Mouse (Mus musculus) neural tube, embryonic 11.5 days (tissue): Measurements from ENCODE around the gene Prkci. TPM values are rescaled to one million over a fixed set of nuclear protein-coding genes. Genes with fewer than 3 reads are reported as not detected.

Experiments
- ATAC-seq: fragments of 200-750 bp; cut with Nextera tagmentation; 2 replicates; pipeline ENCODE4 v1.8.0; 2017; ENCODE audit warnings: moderate number of reproducible peaks, mild to moderate bottlenecking, moderate TSS enrichment, moderate library complexity; ENCODE audit not compliant: insufficient read depth, low FRiP score, low TSS enrichment
- DNase-seq: peaks from one replicate; pipeline ENCODE4 v3.0.0-alpha.2; 2015; ENCODE audit warnings: low spot score
- H3K27ac ChIP-seq: fragments of 300-500 bp; sonication (generic); 2 replicates; pipeline ENCODE4 v1.5.1; 2014; ENCODE audit warnings: low read depth, mild to moderate bottlenecking, low read length
- H3K27me3 ChIP-seq: fragments of 300-500 bp; sonication (generic); 2 replicates; pipeline ENCODE4 v1.6.1; 2014; ENCODE audit warnings: mild to moderate bottlenecking, low read length, mixed read lengths; ENCODE audit not compliant: control insufficient read depth, insufficient read depth
- H3K36me3 ChIP-seq: fragments of 300-500 bp; sonication (generic); 2 replicates; pipeline ENCODE4 v1.6.1; 2014; ENCODE audit warnings: mild to moderate bottlenecking, low read length, moderate library complexity, mixed read lengths; ENCODE audit not compliant: control insufficient read depth, insufficient read depth
- H3K4me1 ChIP-seq: fragments of 300-500 bp; sonication (generic); 2 replicates; pipeline ENCODE4 v1.6.1; 2014; ENCODE audit warnings: low read length, mixed read lengths; ENCODE audit not compliant: control insufficient read depth, insufficient read depth
- H3K4me2 ChIP-seq: fragments of 300-500 bp; sonication (generic); 2 replicates; pipeline ENCODE4 v1.6.1; 2014; ENCODE audit warnings: low read depth, mild to moderate bottlenecking, moderate library complexity
- H3K4me3 ChIP-seq: fragments of 300-500 bp; sonication (generic); 2 replicates; pipeline ENCODE4 v1.5.1; 2014; ENCODE audit warnings: low read depth, low read length
- H3K9ac ChIP-seq: fragments of 300-500 bp; sonication (generic); 2 replicates; pipeline ENCODE4 v1.6.1; 2014; ENCODE audit warnings: mild to moderate bottlenecking, low read length
- H3K9me3 ChIP-seq: fragments of 300-500 bp; sonication (generic); 2 replicates; pipeline ENCODE4 v1.6.1; 2016; ENCODE audit warnings: low read length; ENCODE audit not compliant: control insufficient read depth
- WGBS: fragments of 180-500 bp; shearing (Covaris S2); extraction: QIAGEN DNeasy Blood & Tissue Kit; methylation state at CpG from one replicate; pipeline ENCODE4 v1.1.7; 2014; 5-methylcytosine and 5-hydroxymethylcytosine counted together
- polyA plus RNA-seq: library from polyadenylated mRNA; unstranded; fragments of >200 nt; fragmentation: Nextera tagmentation; extraction: Ambion mirVana; gene quantifications from 2 replicates; pipeline ENCODE4 v1.2.1, GENCODE M21; 2014

Prkci gene
- 44.7 and 47.8 TPM in 2 replicates for polyA plus RNA-seq

DNA sequence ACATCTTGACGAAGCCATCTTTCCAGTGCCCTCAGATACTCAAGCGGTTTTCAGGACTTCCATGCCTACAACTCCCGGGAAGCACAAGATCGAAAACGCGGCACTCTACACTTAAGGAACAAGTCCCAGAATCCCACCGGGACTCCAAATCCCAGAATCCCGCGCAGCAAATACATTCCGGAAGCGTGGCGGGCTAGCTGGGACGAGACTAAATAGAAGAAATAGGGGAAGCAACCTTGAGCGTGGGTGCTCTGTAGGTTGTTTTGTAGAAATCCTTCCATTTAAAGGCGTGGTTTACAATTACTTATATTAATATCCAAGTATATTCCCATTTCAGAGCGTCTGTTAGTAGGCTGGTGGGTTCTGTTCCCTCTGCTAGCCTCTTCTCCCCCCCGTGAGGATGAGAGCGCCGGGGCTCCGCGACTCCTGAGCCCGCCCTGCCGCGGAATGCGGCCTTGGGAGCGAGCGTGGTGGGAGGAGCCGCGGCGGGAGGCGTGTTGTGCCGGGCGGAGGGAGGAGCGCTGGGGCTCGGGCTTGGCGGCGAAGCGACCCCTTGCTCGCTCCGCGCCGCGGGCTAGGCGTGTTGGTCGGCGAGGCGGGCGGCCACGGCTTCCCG is at the start of gene Prkci:
TSS of gene Prkci (plus strand) at position 465 of the 616 bp plus-strand sequence.
- H3K36me3 ChIP-seq = no peaks in the 10 kb centered on the region
- peak; percentile 96 for DNase-seq
- H3K27ac ChIP-seq = peak within 1 kb of the TSS; percentile 77
- H3K4me1 ChIP-seq = 0 out of 2 replicates have a peak, but pooled peaks cover 4% of the 10 kb centered on the region
- H3K4me2 ChIP-seq = peak within 1 kb of the TSS; percentile 67
- WGBS = under 1% methylated on average over 39 of the region's 50 CpGs
- ATAC-seq = peak; percentile 96
- H3K9me3 ChIP-seq = no peaks in the 10 kb centered on the region
- no peaks in the 10 kb centered on the region for H3K27me3 ChIP-seq
- H3K9ac ChIP-seq = peak within 1 kb of the TSS; percentile 87
- peak within 1 kb of the TSS; percentile 89 for H3K4me3 ChIP-seq

- no peak for DNase-seq
- no peak overlapping the region for H3K4me2 ChIP-seq
- no peaks in the 10 kb centered on the region for H3K9me3 ChIP-seq
- no peak overlapping the region for H3K9ac ChIP-seq
- no peak for ATAC-seq
- H3K27me3 ChIP-seq = no peaks in the 10 kb centered on the region
- H3K4me1 ChIP-seq = no peaks in the 10 kb centered on the region
- peaks cover 11% of the 10 kb centered on the region; the same call in 1 of the 2 replicates for H3K36me3 ChIP-seq
- no peak overlapping the region for H3K27ac ChIP-seq
- WGBS = 98% methylated on average over 3 of the region's 3 CpGs
- no peak overlapping the region for H3K4me3 ChIP-seq
These were observed 43.9 kb upstream of the Prkci start for GRCm38 (mm10) chr3:30951652-30952051.

DNA sequence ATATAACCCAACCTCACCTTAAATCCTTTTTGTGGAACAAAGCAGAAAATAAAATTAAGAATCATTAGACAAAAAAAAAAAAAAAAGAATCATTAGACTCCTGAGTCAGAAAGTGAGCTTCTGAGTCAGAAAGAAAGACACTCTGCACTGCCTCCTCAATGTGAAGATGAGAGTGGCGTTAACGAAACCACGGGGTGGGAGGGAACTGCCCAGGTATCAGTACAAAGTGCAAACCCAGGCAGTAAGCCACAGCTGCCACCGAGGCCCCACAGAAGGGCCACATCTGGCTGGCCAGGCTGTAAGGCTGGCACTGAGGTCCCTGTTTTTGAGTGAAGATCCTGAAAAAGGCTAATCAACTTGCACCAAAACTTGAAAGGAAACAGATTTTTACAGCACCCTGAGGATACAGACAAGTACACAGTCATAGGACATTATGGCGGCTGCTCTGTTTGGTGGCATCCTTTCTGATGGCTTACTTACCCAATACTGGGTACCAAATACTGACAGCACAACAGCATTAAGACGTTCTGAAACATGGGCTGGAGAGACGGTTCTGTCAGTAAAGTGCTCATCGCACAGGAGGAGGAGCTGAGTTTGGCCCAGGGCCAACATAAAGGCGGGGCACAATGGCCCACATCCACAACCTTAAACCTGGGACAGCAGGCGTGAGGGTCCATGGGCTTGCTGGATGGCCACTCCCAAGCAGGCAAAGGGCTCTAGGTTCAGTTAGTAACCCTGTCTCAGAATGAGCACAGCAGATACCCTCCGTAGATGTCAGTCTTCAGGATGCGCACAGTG is 43.1 kb upstream of the Prkci start:
- H3K4me3 ChIP-seq = no peak overlapping the region
- WGBS = 93% methylated on average over 12 of the region's 12 CpGs
- no peak overlapping the region for H3K4me2 ChIP-seq
- ATAC-seq (no peak), DNase-seq (no peak)
- no peaks in the 10 kb centered on the region for H3K27me3 ChIP-seq
- H3K36me3 ChIP-seq = peaks cover 10% of the 10 kb centered on the region; the same call in 1 of the 2 replicates
- no peaks in the 10 kb centered on the region for H3K9me3 ChIP-seq
- no peak overlapping the region for H3K27ac ChIP-seq
- no peak overlapping the region for H3K9ac ChIP-seq
- no peaks in the 10 kb centered on the region for H3K4me1 ChIP-seq

GRCm38 (mm10) chr3:30956327-30956726 is 39.2 kb upstream of the Prkci start:
- DNase-seq (no peak), ATAC-seq (no peak)
- no peak overlapping the region for H3K27ac ChIP-seq
- WGBS = 91% methylated on average over 6 of the region's 6 CpGs
- no peak overlapping the region for H3K9ac ChIP-seq
- H3K27me3 ChIP-seq = no peaks in the 10 kb centered on the region
- no peak overlapping the region for H3K4me2 ChIP-seq
- H3K4me3 ChIP-seq = no peak overlapping the region
- no peaks in the 10 kb centered on the region for H3K4me1 ChIP-seq
- peaks cover 10% of the 10 kb centered on the region for H3K36me3 ChIP-seq
- H3K9me3 ChIP-seq = no peaks in the 10 kb centered on the region

GRCm38 (mm10) chr3:30958709-30959108 is 36.8 kb upstream of the Prkci start:
- ATAC-seq (no peak), DNase-seq (no peak)
- Histone ChIP-seq H3K4me3 (no peak overlapping the region), H3K9ac (no peak overlapping the region), H3K36me3 (peaks cover 17% of the 10 kb centered on the region), H3K27me3 (no peaks in the 10 kb centered on the region), H3K4me1 (no peaks in the 10 kb centered on the region), H3K27ac (no peak overlapping the region), H3K9me3 (no peaks in the 10 kb centered on the region), H3K4me2 (no peak overlapping the region)
- 94% methylated on average over 2 of the region's 2 CpGs for WGBS

DNA sequence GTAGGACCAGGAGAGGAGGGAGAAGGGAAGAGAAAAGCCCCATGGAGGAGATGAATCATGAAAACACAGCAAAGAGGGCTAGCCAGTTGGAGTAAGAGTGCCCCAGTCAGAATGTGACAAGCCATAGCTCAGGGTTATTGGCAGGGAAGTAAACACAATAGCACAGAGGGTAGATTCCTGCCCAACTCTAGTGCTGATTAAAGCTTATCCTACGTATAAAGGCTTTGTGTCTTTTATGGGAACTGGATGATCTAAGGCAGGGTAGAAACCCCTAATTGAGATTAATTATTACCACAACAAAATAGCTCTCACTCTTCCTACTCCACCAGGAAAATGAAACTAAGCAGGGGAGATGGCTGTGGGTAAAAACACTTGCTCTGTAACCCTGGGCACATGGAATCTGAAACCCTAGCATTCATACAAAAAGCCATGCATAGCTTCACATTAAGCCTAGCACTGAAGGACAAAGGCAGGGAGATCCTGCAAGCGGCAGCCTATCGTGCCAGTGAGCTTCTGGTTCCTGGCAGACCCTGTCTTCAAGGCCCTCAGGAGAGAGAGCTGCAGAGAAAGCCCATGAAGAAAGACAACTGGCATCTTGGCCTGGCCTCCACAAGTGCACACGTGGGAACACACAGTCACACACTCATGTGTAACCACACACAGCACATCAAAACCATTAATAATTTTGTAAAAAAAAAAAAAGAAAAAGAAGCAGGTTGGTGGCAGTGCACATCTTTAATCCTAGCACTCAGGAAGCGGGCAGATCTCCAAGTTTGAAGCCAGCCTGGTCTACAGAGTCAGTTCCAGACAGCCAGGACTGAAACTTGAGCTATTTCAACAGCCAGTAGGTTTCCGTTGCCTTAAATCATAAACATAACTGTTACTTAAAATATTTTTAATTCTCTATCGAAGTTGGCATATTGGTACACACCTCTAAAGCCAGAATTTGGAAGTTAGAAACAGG is 35.4 kb upstream of the Prkci start:
- no peak for DNase-seq
- 86% methylated on average over 7 of the region's 7 CpGs for WGBS
- no peaks in the 10 kb centered on the region for H3K9me3 ChIP-seq
- no peak overlapping the region for H3K27ac ChIP-seq
- no peak for ATAC-seq
- H3K4me2 ChIP-seq = no peak overlapping the region
- H3K36me3 ChIP-seq = peaks cover 14% of the 10 kb centered on the region
- no peak overlapping the region for H3K4me3 ChIP-seq
- no peak overlapping the region for H3K9ac ChIP-seq
- H3K4me1 ChIP-seq = no peaks in the 10 kb centered on the region
- H3K27me3 ChIP-seq = no peaks in the 10 kb centered on the region

- Histone ChIP-seq H3K4me1 (no peaks in the 10 kb centered on the region; the same call in 1 of the 2 replicates), H3K27ac (no peak overlapping the region), H3K9ac (no peak overlapping the region), H3K27me3 (no peaks in the 10 kb centered on the region), H3K4me2 (no peak overlapping the region), H3K9me3 (no peaks in the 10 kb centered on the region), H3K4me3 (no peak overlapping the region), H3K36me3 (peaks cover 11% of the 10 kb centered on the region)
- ATAC-seq (no peak), DNase-seq (no peak)
- 95% methylated on average over 4 of the region's 4 CpGs for WGBS
These were observed 32.4 kb upstream of the Prkci start for GRCm38 (mm10) chr3:30963100-30963499.

GRCm38 (mm10) chr3:30964216-30964615 is 31.3 kb upstream of the Prkci start:
- Histone ChIP-seq H3K36me3 (peaks cover 11% of the 10 kb centered on the region), H3K4me2 (no peak overlapping the region), H3K4me3 (no peak overlapping the region), H3K27ac (no peak overlapping the region), H3K4me1 (no peaks in the 10 kb centered on the region; the same call in 1 of the 2 replicates), H3K9me3 (no peaks in the 10 kb centered on the region), H3K27me3 (no peaks in the 10 kb centered on the region), H3K9ac (no peak overlapping the region)
- DNase-seq (no peak), ATAC-seq (no peak)
- WGBS = 87% methylated on average over 3 of the region's 3 CpGs
